Mouse (Mus musculus) forebrain, embryonic 11.5 days (tissue): ENCODE measurements around the gene Cuedc1. TPM values are rescaled to one million over a fixed set of nuclear protein-coding genes. Genes with fewer than 3 reads are reported as not detected.

Experiments used
- ATAC-seq: fragments of 200-750 bp; cut with Nextera tagmentation; replicated peaks from 2 replicates; pipeline ENCODE4 v1.8.0; 2017; ENCODE audit warnings: moderate TSS enrichment; ENCODE audit not compliant: low FRiP score
- DNase-seq: peaks from one replicate; pipeline ENCODE4 v3.0.0-alpha.2; 2017; ENCODE audit warnings: low spot score
- H3K27ac ChIP-seq: fragments of 300-500 bp; sonication (generic); 2 replicates; pipeline ENCODE4 v1.5.1; 2014; ENCODE audit warnings: low read depth, low read length
- H3K27me3 ChIP-seq: fragments of 300-500 bp; sonication (generic); 2 replicates; pipeline ENCODE4 v1.6.1; 2014; ENCODE audit warnings: mild to moderate bottlenecking, low read length, mixed read lengths; ENCODE audit not compliant: control insufficient read depth, insufficient read depth
- H3K36me3 ChIP-seq: fragments of 300-500 bp; sonication (generic); 2 replicates; pipeline ENCODE4 v1.6.1; 2014; ENCODE audit warnings: mild to moderate bottlenecking, low read length, moderate library complexity, mixed read lengths; ENCODE audit not compliant: control insufficient read depth, insufficient read depth
- H3K4me1 ChIP-seq: fragments of 300-500 bp; sonication (generic); replicated peaks from 2 replicates; pipeline ENCODE4 v1.6.1; 2014; ENCODE audit warnings: low read length, mixed read lengths; ENCODE audit not compliant: control insufficient read depth, insufficient read depth
- H3K4me2 ChIP-seq: fragments of 300-500 bp; sonication (generic); 2 replicates; pipeline ENCODE4 v1.6.1; 2014; ENCODE audit warnings: low read depth, mild to moderate bottlenecking, low read length, moderate library complexity, mixed read lengths; ENCODE audit not compliant: severe bottlenecking
- H3K4me3 ChIP-seq: fragments of 300-500 bp; sonication (generic); 2 replicates; pipeline ENCODE4 v1.5.1; 2014; ENCODE audit warnings: low read depth, low read length
- H3K9ac ChIP-seq: fragments of 300-500 bp; sonication (generic); 2 replicates; pipeline ENCODE4 v1.6.1; 2014; ENCODE audit warnings: low read length
- H3K9me3 ChIP-seq: fragments of 300-500 bp; sonication (generic); 2 replicates; pipeline ENCODE4 v1.6.1; 2016; ENCODE audit warnings: low read length, mixed read lengths; ENCODE audit not compliant: control insufficient read depth
- WGBS: fragments of 180-500 bp; shearing (Covaris S2); extraction: QIAGEN DNeasy Blood & Tissue Kit; methylation state at CpG from one replicate; pipeline ENCODE4 v1.1.7; 2014; 5-methylcytosine and 5-hydroxymethylcytosine counted together
- polyA plus RNA-seq: library from polyadenylated mRNA; unstranded; fragments of >200 nt; fragmentation: Nextera tagmentation; extraction: Ambion mirVana; gene quantifications from 2 replicates; pipeline ENCODE4 v1.2.1, GENCODE M21; 2014

Gene Cuedc1
- polyA plus RNA-seq, 1 experiment from 2014 or later: 26.2 TPM

- H3K4me2 ChIP-seq: peak overlapping the region; percentile 74; the same call in 1 of the 2 replicates
- no peaks in the 10 kb centered on the region for H3K9me3 ChIP-seq
- H3K9ac ChIP-seq: no peak overlapping the region; the same call in 1 of the 2 replicates
- no peaks in the 10 kb centered on the region for H3K27me3 ChIP-seq
- WGBS: 38% methylated on average over 5 of the region's 5 CpGs
- H3K27ac ChIP-seq: no peak overlapping the region
- no peak for ATAC-seq
- H3K4me3 ChIP-seq: no peak overlapping the region
- peaks cover 11% of the 10 kb centered on the region for H3K4me1 ChIP-seq
- no peak for DNase-seq
- H3K36me3 ChIP-seq: 0 out of 2 replicates have a peak, but pooled peaks cover 3% of the 10 kb centered on the region
These were observed 26.7 kb upstream of the Cuedc1 start for GRCm38 (mm10) chr11:88071113-88071512.

- H3K36me3 ChIP-seq: peaks cover 5% of the 10 kb centered on the region; the same call in 1 of the 2 replicates
- WGBS: 88% methylated on average over 14 of the region's 14 CpGs
- H3K4me1 ChIP-seq: peaks cover 11% of the 10 kb centered on the region
- ATAC-seq (no peak), DNase-seq (no peak)
- no peaks in the 10 kb centered on the region for H3K9me3 ChIP-seq
- no peak overlapping the region for H3K4me3 ChIP-seq
- H3K27me3 ChIP-seq: no peaks in the 10 kb centered on the region
- no peak overlapping the region for H3K9ac ChIP-seq
- no peak overlapping the region for H3K4me2 ChIP-seq
- no peak overlapping the region for H3K27ac ChIP-seq
These were observed 24.4 kb upstream of the Cuedc1 start for GRCm38 (mm10) chr11:88073343-88073875.

- Histone ChIP-seq H3K4me3 (no peak overlapping the region), H3K4me2 (no peak overlapping the region), H3K36me3 (peaks cover 11% of the 10 kb centered on the region; the same call in 1 of the 2 replicates), H3K27ac (no peak overlapping the region), H3K27me3 (no peaks in the 10 kb centered on the region), H3K9ac (no peak overlapping the region), H3K9me3 (no peaks in the 10 kb centered on the region), H3K4me1 (peaks cover 10% of the 10 kb centered on the region)
- WGBS: 39% methylated on average over 1 of the region's 1 CpGs
- ATAC-seq (no peak), DNase-seq (no peak)
These were observed 22.2 kb upstream of the Cuedc1 start for GRCm38 (mm10) chr11:88075701-88076100.

GRCm38 (mm10) chr11:88076394-88076793, 21.5 kb upstream of the Cuedc1 start:
- DNase-seq: no peak

GRCm38 (mm10) chr11:88083699-88084098, 14.2 kb upstream of the Cuedc1 start:
- 83% methylated on average over 6 of the region's 6 CpGs for WGBS
- no peak for DNase-seq
- Histone ChIP-seq H3K4me1 (peaks cover 9% of the 10 kb centered on the region), H3K27me3 (no peaks in the 10 kb centered on the region), H3K27ac (no peak overlapping the region), H3K4me3 (no peak overlapping the region), H3K4me2 (no peak overlapping the region), H3K9me3 (no peaks in the 10 kb centered on the region), H3K9ac (no peak overlapping the region), H3K36me3 (peaks cover 16% of the 10 kb centered on the region; the same call in 1 of the 2 replicates)
- no peak for ATAC-seq

More at GRCm38 (mm10) chr11:88076394-88076793, 21.5 kb upstream of the Cuedc1 start:
- H3K27me3 ChIP-seq: no peaks in the 10 kb centered on the region
- H3K4me2 ChIP-seq: no peak overlapping the region
- H3K27ac ChIP-seq: no peak overlapping the region
- peaks cover 18% of the 10 kb centered on the region; the same call in 1 of the 2 replicates for H3K36me3 ChIP-seq
- WGBS: 88% methylated on average over 1 of the region's 1 CpGs
- peaks cover 9% of the 10 kb centered on the region; the same call in 1 of the 2 replicates for H3K4me1 ChIP-seq
- no peak overlapping the region for H3K4me3 ChIP-seq
- no peaks in the 10 kb centered on the region for H3K9me3 ChIP-seq
- ATAC-seq: no peak
- no peak overlapping the region for H3K9ac ChIP-seq

- Histone ChIP-seq H3K36me3 (no peaks in the 10 kb centered on the region; the same call in 1 of the 2 replicates), H3K27me3 (no peaks in the 10 kb centered on the region), H3K9me3 (no peaks in the 10 kb centered on the region), H3K4me1 (peaks cover 9% of the 10 kb centered on the region), H3K4me2 (peak overlapping the region; percentile 75), H3K4me3 (peak overlapping the region; percentile 25), H3K27ac (peak overlapping the region; percentile 72), H3K9ac (peak overlapping the region; percentile 39)
- DNase-seq (peak; percentile 96), ATAC-seq (peak; percentile 97)
- 7% methylated on average over 25 of the region's 25 CpGs for WGBS
These were observed 10.9 kb upstream of the Cuedc1 start for GRCm38 (mm10) chr11:88086737-88087627.

GRCm38 (mm10) chr11:88089150-88089549, 8.7 kb upstream of the Cuedc1 start:
- no peak overlapping the region for H3K27ac ChIP-seq

GRCm38 (mm10) chr11:88090293-88090692, 7.6 kb upstream of the Cuedc1 start:
- 83% methylated on average over 5 of the region's 5 CpGs for WGBS
- no peak for ATAC-seq

More at GRCm38 (mm10) chr11:88089150-88089549, 8.7 kb upstream of the Cuedc1 start:
- 66% methylated on average over 5 of the region's 5 CpGs for WGBS
- Histone ChIP-seq H3K4me1 (peaks cover 9% of the 10 kb centered on the region), H3K27me3 (no peaks in the 10 kb centered on the region), H3K9me3 (no peaks in the 10 kb centered on the region), H3K9ac (no peak overlapping the region), H3K4me2 (no peak overlapping the region), H3K4me3 (no peak overlapping the region), H3K36me3 (no peaks in the 10 kb centered on the region; the same call in 1 of the 2 replicates)
- ATAC-seq (no peak), DNase-seq (no peak)

More at GRCm38 (mm10) chr11:88090293-88090692, 7.6 kb upstream of the Cuedc1 start:
- Histone ChIP-seq H3K4me2 (no peak overlapping the region), H3K36me3 (no peaks in the 10 kb centered on the region), H3K27ac (no peak overlapping the region), H3K9ac (no peak overlapping the region), H3K4me1 (peaks cover 9% of the 10 kb centered on the region), H3K27me3 (no peaks in the 10 kb centered on the region), H3K9me3 (no peaks in the 10 kb centered on the region), H3K4me3 (no peak overlapping the region)
- DNase-seq: no peak
